In the genomic region with DNA sequence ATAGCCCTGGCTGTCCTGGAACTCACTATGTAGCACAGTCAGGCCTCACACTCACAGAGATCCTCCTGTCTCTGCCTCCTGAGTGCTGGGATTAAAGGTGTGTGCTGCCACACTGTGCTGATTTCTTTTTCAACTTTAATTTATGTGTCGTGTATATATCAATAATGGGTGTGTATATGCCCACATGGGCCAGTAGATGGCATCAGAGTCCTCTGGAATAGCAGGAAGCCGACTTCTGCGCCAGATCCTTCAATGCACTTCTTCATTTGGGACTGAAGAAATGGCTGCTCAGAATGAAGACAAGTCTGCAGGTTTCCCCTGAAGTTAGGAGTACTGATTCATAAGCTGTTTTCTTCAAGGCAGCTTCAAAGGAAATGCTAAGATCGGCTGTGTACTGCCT, we compare ENCODE assay signal across 11 mouse cellular contexts. TPM values are rescaled to one million over a fixed set of nuclear protein-coding genes. Genes with fewer than 3 reads are reported as not detected.
DNase-seq lines count a peak whose midpoint lies in the region; ATAC-seq and TF ChIP-seq lines count a peak whose summit lies in the region.
"Had no signal": no experiment of that assay in that cellular context is flagged by ENCODE, and none has a peak within 500 bp of the region (broad histone marks: within the 10 kb centered on the region; RNA-seq: fewer than 3 reads in every experiment).

No protein-coding gene starts in this region.

- TF ChIP-seq POLR2A in brain, embryonic 14.5 days (IDR thresholded peaks at IDR 0.05; ENCODE audit: borderline replicate concordance, extremely low read depth, insufficient read depth, insufficient read length, poor library complexity, severe bottlenecking), result no peak

- H3K27me3 ChIP-seq in G1E (ENCODE audit: insufficient read depth, low read length), result peaks cover 25% of the 10 kb centered on the region
- H3K27me3 ChIP-seq: embryonic facial prominence, embryonic 12.5 days; midbrain, embryonic 12.5 days had no signal

- H3K4me3 ChIP-seq in G1E (ENCODE audit: low read depth, low read length), result no peak overlapping the region
- H3K4me3 ChIP-seq: embryonic facial prominence, embryonic 12.5 days; midbrain, embryonic 12.5 days had no signal

- peaks cover 4% of the 10 kb centered on the region; the same call in 1 of the 2 replicates for H3K4me1 ChIP-seq in G1E (ENCODE audit: insufficient read depth, low read depth, low read length)
- H3K4me1 ChIP-seq: embryonic facial prominence, embryonic 12.5 days; midbrain, embryonic 12.5 days had no signal

- peak; percentile 29; the same call in 1 of the 2 replicates for TF ChIP-seq CTCF in G1E (IDR thresholded peaks at IDR 0.05; ENCODE audit: low read depth, low read length)
- peak; percentile 52; the same call in 1 of the 2 replicates for TF ChIP-seq CTCF in brain, embryonic 14.5 days (IDR thresholded peaks at IDR 0.05; ENCODE audit: borderline replicate concordance, extremely low read depth, insufficient read depth, insufficient read length)

- peaks cover 21% of the 10 kb centered on the region for H3K9me3 ChIP-seq in G1E (replicated peaks)

- ATAC-seq in G1E (ENCODE audit: extremely low read depth, insufficient number of reproducible peaks, low FRiP score, poor library complexity, severe bottlenecking), result peak; percentile 15; the same call in 1 of the 2 replicates

- DNase-seq in left cerebral cortex, postnatal 14 days (ENCODE audit: low spot score in 2 of 2), result peak; percentile 23 to 33
- DNase-seq in left cerebral cortex, adult 9 months (ENCODE audit: low spot score in 2 of 2), result no peak
- DNase-seq in G1E (ENCODE audit: low spot score), result no peak
- DNase-seq in brain, embryonic 14.5 days (ENCODE audit: low read depth), result peak; percentile 55
- peak; percentile 11 for DNase-seq in lung, postnatal 25 days (ENCODE audit: low spot score)
- no peak for DNase-seq in adrenal gland, postnatal 4 days (ENCODE audit: low spot score in 2 of 2)
- no peak for DNase-seq in gastrocnemius, adult 18-20 months (ENCODE audit: low spot score)
- DNase-seq in heart, adult 9 months (ENCODE audit: low spot score in 2 of 2), result no peak

- no peaks in the 10 kb centered on the region for H3K36me3 ChIP-seq in G1E (replicated peaks)
- H3K36me3 ChIP-seq: embryonic facial prominence, embryonic 12.5 days; midbrain, embryonic 12.5 days had no signal

- intact Hi-C loops in left cerebral cortex, postnatal 14 days (cut with DNase I), result no loop called here

RNA-seq across cellular contexts. Expression of gene Lao1, which starts 30.4 kb away (rescaled TPM):
- total RNA-seq in left cerebral cortex, postnatal 14 days (2021), result under 1 TPM; 0.32 to 0.33 TPM
- total RNA-seq in G1E (2014; fragmentation: Nextera tagmentation), result not detected in 2 replicates
- 0.06 TPM in 1 of 2 replicates, not detected in the other for total RNA-seq in G1E (2017)
- polyA plus RNA-seq in G1E (2012), result not detected in 2 replicates
- 0.06 TPM in 1 of 2 replicates, not detected in the other for polyA plus RNA-seq in brain, embryonic 14.5 days (2012; rRNA removed)
- total RNA-seq in adrenal gland, postnatal 4 days (2021), result not detected
- under 1 TPM; 0.19 to 0.50 TPM for total RNA-seq in gastrocnemius, adult 18-20 months (2021)
- polyA plus RNA-seq: embryonic facial prominence, embryonic 12.5 days; intestine, embryonic 14.5 days; midbrain, embryonic 12.5 days had no signal

RNA-seq across cellular contexts. Expression of gene Olfr1328, which starts 53.4 kb away (rescaled TPM):
- total RNA-seq in left cerebral cortex, postnatal 14 days (2021), result not detected
- total RNA-seq in G1E (2014; fragmentation: Nextera tagmentation) (not detected in 2 replicates), G1E (2017) (0.06 and 0.11 TPM in 2 replicates)
- not detected in 2 replicates for polyA plus RNA-seq in G1E (2012)
- polyA plus RNA-seq in brain, embryonic 14.5 days (2012; rRNA removed), result not detected in 2 replicates
- total RNA-seq in adrenal gland, postnatal 4 days (2021), result not detected
- total RNA-seq in gastrocnemius, adult 18-20 months (2021), result not detected
- polyA plus RNA-seq: embryonic facial prominence, embryonic 12.5 days; intestine, embryonic 14.5 days; midbrain, embryonic 12.5 days had no signal

Comparison
In these comparisons a context has a peak if more than half of its experiments do, and no peak if none do; other contexts are left out.
1. DNase-seq: peak in left cerebral cortex, postnatal 14 days (2 of 2), brain, embryonic 14.5 days (single experiment) and lung, postnatal 25 days (single experiment); none in left cerebral cortex, adult 9 months (0 of 2), G1E (single experiment), adrenal gland, postnatal 4 days (0 of 2), gastrocnemius, adult 18-20 months (single experiment) and heart, adult 9 months (0 of 2).